Mouse (Mus musculus): ENCODE measurements around the gene Cdk6. TPM values are rescaled to one million over a fixed set of nuclear protein-coding genes. Genes with fewer than 3 reads are reported as not detected.
"Not testable (repeated sequence)": the region's sequence is repeated elsewhere in the genome, so short reads cannot be mapped to it uniquely, and the experiment has no call there.

The Cdk6 gene
- total RNA-seq, 2 experiments from 2014 or later, result 6.9 to 9.6 TPM

DNA sequence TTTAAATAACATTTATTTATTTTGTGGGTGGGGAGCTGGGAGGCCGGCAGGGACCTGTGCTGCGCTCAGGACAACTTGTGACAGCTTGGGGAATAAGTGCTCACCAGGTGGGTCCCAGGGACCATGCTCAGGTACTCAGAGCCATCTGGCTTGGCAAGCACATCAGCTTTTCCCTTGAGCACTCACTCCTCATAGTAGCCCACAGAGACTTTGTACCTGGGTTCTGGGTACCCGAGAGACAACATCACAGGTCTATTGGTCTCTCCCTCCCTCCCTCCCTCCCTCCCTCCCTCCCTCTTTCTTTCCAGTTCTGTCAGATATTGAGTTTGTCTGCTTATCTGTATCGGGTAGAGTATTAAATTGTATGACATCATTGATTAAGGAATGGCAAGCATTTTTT is 38.0 kb downstream of the Cdk6 start:
- DNase-seq, result no peak

DNA sequence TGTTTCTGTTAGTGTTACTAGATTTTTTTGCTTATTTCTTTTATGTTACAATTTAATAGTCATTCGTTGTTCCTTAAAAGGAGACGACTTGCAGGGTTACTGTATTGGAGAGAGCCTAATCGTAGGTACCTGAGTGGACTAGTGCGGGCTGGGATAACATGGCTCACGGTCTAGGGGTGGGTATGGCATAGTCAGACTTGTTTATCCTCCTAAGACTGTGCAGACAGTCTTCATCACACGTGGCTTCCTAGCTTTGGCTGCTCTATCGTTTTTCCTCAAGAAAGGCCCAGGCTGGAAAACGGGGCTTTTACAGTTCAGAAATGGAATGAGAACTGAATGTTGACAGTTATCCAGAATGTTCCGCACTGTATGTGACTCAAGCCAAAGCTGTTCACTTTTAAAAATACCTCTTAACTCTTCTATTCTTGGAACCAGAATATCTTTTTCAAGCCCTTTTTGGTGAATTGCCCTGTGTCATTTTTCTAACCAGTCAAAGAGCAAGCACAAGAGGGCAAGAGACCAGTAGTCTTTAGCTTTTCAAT is 39.5 kb downstream of the Cdk6 start:
- no peak for DNase-seq

DNA sequence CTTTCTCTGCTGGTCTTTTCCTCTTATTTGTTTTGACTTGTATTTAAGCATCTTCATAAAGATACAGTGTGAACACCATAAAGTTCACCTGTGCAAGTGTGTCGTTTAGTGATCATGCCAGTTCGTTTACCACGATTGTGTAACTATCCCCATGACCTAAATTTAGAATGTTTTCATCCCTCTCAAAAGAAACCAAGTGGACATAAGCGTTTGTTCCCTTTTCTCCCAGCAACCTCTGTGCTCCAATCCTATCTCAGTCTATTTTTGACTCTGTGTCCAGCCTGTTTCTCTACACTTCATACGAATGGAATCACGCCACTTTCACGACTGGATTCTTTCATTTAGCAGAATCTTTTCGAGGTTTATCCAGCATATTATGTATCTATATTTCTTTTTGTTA is 40.5 kb downstream of the Cdk6 start:
- DNase-seq, result no peak

DNA sequence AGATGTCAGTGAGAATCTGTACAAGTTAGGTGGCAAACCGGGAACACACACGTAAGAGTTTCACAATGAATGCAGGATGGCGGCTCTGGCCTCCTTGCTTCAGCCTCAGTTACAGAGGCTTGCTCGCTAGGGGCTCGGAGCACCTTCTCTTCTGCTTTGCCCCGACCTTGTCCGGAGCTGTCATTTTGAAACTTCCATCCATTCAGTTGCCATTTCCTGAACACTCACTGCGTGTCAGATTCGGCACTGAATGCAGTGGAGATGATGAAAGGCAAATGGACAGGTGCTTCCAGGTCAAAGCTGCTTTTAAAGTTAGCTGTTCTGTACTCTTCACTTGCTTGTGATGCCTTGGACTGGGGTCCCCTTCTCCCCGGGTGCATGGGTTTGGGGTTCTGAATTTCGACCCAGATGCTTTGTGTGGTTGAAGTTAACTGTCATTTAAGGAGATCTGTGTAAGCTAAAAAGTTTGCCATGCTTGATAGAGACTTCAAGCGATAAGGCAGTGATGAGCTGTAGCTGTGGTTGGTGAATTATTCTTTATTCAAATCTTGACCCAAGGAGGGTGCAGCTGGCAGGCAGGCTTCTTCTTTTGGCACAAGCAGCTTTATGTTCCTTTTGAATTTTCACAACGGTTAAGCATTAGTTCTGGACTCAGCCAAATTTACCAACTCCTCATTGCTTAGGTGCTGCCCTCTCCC is 41.2 kb downstream of the Cdk6 start:
- no peak for DNase-seq

DNA sequence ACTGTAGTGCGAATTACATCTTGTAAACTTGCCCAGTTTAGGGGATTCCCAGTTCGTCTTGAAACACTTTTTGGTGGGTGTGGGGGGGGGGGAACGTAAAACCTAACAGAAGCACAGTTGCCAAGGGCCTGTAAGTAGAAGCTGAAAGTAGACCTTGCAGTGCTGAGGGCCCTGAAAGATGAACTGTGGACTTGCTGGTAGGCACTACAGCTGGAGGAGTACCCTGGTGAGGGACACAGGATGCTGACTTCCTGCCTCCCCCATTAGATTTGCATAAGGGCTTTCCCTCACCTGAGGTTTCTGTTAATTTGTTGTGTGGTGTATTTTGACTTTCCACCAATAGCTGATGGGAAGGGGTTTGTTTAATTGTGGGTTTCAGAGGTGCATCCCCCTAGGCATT is 42.3 kb downstream of the Cdk6 start:
- no peak for DNase-seq

DNA sequence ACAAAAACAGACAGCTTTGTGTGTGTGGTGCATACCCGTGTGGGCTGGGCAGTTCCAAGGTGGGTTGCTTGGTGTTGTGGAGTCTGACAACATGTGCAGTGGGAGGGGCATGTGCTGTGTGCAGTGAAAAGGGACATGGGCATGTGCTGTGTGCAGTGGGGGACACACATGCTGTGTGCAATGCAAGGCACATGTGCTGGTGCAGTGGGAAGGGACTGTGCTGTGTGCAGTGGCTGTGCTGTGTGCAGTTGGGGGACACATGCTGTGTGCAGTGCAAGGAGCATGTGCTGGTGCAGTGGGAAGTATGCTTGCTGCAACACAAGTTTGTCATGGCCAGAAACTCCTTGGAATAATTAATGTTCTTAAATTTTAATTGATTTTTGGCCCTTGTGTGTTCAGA is 43.8 kb downstream of the Cdk6 start:
- no peak for DNase-seq

DNA sequence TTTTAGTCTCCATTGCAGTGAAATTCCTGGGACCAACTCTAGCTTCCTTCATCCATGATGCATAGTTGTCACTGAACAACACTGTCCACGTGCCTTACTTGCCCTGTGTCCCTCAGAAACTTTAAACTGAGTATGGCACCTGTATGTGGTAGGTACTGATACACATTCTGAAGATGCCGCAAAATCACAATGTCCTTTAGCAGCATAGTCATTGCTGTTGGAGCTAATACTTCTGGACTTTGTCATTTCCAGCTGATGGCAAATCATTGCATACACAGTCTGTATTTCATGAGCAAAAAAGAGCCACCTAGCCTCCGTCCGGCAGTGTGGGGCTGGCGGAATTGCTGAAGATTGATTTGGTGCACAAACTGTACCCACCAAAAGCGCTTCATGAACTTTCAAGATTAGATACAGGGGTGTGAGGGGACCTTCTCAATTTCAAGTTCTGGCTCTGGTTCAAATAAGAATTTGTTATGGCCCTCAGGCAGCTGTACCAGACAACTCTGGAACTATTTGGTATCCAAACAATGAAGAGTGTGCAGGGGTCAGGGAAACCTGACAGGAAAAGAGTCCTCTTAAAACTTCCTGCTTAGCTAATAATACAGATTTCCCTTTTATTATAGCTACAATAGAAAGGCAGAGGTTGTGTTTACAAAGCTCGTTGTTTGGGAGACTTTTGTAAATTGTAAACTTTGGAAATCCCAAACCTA is 44.9 kb downstream of the Cdk6 start:
- no peak for DNase-seq

DNA sequence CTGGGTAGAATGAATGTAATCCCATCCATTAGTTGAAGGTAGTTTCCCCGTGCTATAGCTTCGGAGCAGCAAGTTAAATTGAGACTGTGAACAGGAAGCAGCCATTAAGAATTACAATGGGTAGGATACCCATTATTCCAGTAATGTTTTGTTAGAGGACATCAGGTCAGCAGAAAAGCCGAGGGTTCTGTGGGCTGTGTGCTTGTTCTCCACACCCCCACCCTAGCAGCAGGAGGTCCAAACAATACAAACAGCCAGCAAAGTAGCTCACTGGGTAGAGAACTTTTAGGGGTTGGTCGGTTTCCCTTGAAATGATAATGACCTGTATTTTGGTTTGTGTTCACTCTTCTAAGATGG is 45.4 kb downstream of the Cdk6 start:
- no peak for DNase-seq

DNA sequence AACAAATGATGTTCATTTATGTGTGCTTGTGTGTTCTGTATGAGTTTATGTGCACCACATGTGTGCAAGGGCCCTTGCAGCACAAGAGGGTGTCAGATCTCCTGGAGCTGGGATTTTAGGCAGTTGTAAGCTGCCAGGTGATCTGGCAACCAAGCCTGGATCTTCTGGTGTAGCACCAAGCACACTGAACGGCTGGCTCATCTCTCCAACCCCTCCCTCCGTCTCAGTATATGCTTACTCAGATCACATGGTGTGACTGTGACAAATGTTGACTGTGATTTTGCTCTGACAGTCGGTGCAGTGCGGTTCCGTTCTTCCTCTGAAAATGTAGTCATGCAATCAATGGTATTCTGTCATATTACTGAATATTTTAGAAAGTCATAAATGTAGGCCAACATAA is 45.9 kb downstream of the Cdk6 start:
- no peak for DNase-seq

DNA sequence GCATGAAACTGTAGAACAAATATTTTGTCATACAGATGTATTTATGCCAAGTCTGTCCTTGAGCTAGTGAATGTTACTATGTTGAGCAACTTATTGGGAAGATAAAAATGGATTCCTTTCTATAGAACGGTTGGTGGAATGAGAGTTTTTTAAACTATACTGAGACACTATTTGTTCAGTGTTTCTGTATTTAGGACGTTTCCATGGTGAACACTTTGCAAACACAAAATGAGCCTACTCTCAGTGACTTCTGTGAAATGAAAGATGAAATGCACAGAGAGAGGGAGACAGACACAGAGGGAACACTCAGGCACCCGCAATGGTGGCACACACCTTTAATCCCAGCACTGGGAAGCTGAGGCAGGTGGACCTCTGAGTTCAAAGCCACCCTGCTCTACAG is 51.6 kb downstream of the Cdk6 start:
- no peak for DNase-seq

DNA sequence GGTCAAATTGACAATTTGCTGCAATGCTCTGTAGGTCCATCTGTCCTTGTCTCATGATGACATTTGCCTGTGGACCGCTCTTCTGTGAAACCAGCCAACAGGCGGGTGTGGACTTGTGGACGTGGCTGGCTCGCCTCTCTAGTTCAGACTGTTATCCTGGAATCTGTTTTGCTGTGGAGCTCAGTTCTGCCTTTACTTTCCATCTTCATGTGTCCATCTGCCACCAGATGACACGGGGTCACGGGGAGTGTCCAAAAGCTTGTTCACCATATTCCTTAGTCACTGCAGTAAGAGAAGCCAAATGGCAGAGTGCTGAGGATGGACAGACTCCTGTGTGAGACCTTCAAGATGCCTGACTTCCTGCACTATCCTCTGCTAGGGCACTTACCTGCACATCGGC is 52.9 kb downstream of the Cdk6 start:
- no peak for DNase-seq

DNA sequence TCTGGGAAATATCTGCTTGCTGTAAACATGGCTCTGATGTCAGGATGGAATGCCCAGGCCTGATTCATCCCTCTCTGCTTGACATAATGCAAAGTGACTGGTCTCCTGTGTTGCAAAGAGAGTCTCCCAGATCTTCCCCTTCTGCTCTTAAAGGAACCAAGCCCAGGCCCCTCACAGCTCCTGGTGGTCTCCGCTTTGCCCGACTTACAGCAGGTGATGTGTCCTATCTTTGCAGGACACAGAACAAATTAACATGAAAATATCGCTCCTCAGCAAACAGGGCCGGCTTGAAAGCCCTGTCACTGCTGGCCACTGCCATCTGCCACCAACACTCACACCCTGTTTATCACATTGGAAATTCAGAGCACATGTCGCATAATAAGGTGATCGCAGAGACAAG is 53.7 kb downstream of the Cdk6 start:
- no peak for DNase-seq

DNA sequence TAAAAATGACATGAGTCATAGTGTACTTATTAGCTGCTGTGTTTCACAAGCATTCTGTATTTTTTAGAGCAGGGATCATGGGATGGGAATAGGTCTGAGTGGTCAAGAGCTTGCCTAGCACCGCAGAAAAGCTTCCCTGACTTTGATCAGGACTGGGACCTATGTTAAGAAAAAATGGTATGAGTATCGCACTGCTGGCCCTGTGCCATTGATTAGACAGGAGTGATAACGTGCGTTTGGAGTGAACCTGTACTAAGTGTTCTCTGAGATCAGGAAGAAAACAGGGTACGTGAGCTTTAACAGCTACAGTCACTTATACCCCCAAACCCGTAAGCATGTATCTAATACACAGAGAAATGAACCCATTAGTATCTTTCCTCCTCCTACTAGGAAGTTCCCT is 54.9 kb downstream of the Cdk6 start:
- DNase-seq, result no peak

DNA sequence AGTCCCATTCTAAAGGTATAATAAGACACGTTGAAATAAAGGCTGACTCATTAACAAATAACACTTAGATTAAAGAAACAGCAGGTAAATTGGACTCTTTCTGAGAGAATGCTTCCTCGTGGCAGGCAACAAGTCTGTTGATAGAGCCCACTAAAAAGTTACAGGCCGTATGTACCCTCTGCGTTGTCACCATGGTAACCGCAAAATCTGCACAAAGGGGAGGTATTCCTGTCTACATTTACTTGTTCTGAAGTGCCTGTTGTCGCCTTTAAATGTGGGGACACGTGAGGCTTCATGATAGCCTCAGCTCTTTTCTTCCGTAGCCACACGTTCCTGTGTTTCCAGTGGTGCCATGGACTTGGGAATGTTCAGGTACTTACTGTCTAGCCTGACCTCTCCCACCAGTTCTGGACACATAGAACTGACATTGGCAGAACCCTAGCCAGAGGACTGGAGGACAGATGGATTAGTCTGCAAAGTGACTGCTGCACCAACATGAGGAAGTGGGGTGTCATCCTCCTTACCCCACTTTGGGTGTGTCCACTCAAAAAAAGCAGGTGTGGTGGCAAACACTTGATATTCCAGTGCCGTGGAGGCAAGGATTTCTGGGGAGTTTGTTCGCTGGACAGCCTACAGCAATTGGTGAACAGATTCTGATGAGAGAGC is 55.8 kb downstream of the Cdk6 start:
- DNase-seq, result no peak

DNA sequence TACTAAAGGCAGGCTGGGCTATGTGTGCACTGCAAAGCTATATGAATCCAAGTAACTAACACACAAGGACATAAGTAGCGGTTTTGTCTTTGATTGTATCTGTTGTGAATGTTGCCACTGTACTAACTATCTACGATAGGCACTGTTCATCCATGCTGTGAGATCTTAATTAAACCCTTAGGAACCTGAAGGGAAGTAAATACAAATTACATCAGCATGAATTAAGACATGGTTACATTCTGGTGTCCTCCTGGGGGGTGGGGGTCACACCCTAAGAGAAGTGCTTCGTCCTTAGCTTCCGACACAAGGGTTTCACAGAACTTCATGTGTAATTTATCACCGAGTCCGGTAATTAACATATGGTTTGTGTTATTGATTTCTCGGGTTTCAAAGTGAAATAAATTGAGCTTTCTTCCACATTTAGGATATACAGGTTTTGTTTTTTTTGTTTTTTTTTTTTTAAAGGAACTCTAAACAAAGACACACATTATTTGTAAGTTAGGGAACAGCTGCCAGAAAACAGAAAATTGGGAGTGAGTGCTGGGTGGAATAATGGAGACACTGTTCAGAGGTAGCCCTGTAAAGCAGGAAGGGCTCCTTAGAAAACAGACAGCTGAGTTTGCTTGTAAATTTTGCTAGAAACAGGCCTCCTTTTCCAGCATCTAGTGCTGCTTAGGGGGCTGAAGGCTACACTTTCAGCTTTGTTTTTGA is 58.7 kb downstream of the Cdk6 start:
- no peak for DNase-seq

DNA sequence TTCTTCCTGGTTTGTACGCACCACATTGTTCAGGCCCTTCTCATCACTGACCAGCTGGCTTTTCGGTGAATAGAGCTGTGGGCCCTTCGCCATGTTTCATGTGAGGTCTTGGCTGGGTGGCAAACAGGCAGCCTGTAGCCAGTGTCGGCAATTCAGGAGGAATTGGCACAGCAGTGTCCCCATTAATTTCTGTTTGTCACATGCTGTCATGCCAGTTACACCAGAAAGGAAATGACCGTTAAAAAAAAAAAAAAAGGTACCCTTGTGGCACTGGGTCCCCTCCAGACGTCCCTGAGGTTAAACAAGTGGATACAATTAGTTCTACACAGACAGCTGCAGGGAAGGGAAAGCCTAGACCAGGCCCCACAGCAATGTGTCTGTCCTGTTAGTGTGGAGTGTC is 63.8 kb downstream of the Cdk6 start:
- DNase-seq, result peak; percentile 42

DNA sequence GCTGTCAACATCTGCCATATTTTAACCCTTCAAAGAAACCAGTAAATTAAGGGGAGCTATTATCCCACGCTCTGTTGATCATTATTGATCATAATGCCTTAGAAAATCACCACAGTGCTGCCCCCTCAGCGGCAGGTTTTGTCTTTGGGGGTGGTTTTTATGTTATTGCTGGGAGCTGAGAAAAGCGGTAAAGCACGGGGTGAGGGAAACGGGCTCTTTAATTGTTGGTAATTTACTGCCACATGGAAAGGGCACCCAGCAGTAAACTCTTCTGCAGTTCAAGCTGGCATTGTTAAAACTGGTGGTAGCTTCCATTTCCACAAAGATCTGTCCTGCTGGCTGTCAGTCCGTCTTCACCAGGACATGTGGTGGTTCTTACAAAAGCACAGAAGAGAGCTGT is 64.2 kb downstream of the Cdk6 start:
- no peak for DNase-seq

DNA sequence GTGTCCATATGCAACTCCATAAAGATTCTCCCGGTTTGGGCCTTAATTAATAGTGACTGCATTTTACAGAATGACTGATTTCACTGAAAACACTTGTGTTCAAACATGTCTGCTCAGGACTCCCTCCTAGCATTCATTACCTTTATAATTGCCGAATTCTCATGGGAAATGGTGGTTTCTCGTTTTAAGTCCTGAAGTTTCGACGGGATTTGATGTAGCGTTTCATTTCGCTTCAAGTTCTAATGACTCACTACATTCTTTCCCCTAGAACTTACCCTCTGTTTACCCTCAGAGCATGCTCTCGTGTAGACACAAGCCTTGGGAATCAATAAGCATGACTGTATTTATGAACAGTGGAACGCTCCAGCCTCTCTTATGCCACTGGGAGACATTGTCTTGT is 66.6 kb downstream of the Cdk6 start:
- no peak for DNase-seq

DNA sequence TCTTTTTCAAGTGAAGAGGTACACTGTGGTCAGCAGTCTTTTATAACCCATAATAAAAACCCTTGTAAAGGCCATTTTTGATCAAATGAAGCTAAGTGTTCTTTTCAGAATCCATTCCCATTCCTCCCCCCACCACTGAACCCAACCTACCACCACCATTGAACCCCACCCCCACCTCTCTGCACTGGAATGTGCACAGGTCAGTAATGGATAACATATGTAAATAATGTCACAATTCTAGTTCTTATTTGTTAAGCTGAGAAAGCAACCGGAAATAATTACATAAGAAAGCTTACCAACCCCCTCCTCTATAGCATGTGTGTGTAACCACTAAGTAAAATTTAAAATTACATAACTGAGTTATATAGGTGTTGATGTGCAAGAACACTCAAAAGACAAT is 76.9 kb downstream of the Cdk6 start:
- DNase-seq, result not testable (repeated sequence)

DNA sequence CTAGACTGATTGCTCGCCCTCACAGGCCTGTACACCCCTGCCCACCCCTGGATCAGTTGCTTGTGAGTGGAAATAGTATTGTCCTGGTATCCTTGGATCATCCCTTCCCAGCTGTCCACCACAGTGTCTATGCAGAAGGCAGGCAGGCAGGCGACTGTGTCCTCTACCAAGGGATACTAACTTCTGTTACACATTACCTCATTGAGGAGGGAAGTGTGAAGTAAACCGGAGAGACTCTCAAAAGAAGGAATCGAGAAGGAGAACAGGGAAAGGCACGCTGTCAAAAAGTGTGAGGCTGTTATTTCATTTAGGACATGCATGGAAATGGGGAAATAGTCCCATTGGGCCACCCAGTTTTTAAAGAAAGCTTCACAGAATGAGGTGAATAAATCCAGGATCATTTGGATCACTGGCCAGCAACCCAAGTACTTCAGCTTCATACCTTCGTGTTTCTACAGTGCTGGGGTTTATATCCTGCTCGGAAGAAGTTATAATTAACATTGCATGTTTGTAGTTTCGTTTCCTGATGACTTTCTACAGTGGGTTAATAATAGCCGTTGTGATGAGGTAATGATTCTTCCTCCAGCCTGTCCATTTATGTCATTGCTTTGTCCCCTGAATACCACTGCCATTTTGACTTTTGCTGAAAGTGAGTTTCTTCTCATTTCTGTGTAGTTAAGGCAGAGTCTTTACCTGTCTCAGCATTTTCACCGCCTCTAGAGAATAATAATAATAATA is 79.0 kb downstream of the Cdk6 start:
- DNase-seq, result no peak

DNA sequence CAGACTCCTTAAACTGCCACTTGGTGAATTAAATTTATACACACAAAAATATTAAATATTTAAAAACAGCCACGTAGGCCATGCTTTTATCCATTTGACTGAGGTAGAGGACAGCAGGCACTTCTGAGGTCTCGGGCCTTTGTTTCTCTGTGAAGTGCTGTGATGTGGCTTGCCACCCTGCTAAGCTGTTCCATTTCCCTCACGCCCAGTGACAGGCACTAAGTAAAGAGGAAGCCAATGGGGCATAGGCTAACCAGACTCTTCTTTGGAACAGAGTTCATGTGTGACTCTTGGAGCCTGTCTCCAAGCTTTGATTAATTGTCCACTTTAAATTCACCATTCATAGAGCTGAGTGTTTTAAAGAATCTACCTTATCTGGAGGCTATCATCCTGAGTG is 79.5 kb downstream of the Cdk6 start:
- DNase-seq, result no peak

DNA sequence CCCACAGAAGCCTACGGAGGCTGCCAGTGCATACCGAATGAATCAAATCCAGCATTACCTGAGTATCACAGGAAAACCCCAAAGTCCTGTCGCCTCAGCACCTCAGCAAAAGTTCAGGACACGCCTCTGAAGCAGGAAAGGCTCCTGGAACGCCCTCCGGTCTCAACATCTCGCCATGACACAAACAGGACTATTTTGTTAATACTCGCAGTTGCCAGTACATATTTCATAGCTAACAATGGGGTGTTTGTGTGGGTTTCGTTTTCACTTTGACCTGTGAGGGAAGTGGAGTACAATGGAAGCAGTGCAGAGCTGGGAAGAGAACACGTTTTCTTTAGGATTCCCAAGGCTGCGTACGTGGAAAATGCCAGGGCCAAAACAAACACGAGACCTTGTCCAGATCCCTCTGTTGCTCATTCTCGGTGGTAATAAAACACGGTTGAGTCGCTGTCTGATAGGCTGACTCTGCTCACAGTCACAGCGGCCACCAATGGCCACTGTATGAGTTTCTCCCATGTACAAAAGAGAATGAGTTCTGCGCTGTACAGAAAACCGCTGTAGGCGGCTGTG is 91.9 kb downstream of the Cdk6 start:
- DNase-seq, result not testable (repeated sequence)

All from gastrocnemius, postnatal 10 days (tissue).